In the genomic region with DNA sequence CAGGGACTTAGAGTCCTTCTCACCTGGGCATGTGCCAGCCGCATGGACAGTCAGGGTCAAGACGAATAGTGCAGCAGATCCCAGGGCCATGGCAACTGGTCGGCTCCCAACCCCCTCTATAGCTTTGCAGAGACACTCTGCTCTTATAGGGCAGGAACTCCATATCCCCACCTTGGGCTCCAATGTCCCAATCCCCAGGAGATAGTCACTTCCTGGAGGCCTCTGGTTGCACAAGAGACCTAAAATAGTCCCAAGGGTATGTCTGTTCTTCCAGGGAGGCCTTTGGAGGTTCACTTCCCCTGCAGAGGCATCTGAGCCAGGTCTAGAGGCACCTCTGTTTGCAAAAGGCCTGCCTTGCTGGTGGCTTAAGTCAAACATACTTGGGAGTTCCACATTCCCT, we compare ENCODE assay signal across 24 mouse cellular contexts. TPM values are rescaled to one million over a fixed set of nuclear protein-coding genes. Genes with fewer than 3 reads are reported as not detected.
DNase-seq lines count a peak whose midpoint lies in the region; ATAC-seq and TF ChIP-seq lines count a peak whose summit lies in the region.
"Had no signal": no experiment of that assay in that cellular context is flagged by ENCODE, and none has a peak within 500 bp of the region (broad histone marks: within the 10 kb centered on the region; RNA-seq: fewer than 3 reads in every experiment).

Fcnb (minus strand) TSS at position 118 of the 400 bp plus-strand sequence.

- no peak for TF ChIP-seq EP300 in liver, postnatal 0 days (IDR thresholded peaks at IDR 0.05; ENCODE audit: low read depth)

- 88% methylated on average over 3 of the region's 3 CpGs for WGBS in midbrain, embryonic 11.5 days
- 79% methylated on average over 3 of the region's 3 CpGs for WGBS in midbrain, embryonic 16.5 days
- 75% methylated on average over 3 of the region's 3 CpGs for WGBS in liver, postnatal 0 days (ENCODE audit: insufficient replicate concordance)
- 87% methylated on average over 3 of the region's 3 CpGs for WGBS in hindbrain, embryonic 16.5 days

- H3K9ac ChIP-seq in midbrain, embryonic 11.5 days (ENCODE audit: low read length), result no peak within 1 kb of the TSS
- no peak within 1 kb of the TSS for H3K9ac ChIP-seq in midbrain, embryonic 16.5 days (ENCODE audit: low read depth, low read length)
- 0 out of 2 replicates have a peak within 1 kb of the TSS, but pooled peaks have one; percentile 1 for H3K9ac ChIP-seq in liver, postnatal 0 days (replicated peaks)
- H3K9ac ChIP-seq in hindbrain, embryonic 16.5 days (ENCODE audit: low read depth, low read length), result no peak within 1 kb of the TSS
- H3K9ac ChIP-seq: embryonic facial prominence, embryonic 15.5 days; forebrain, embryonic 12.5 days; heart, embryonic 12.5 days; hindbrain, embryonic 15.5 days had no signal

- no peaks in the 10 kb centered on the region for H3K27me3 ChIP-seq in midbrain, embryonic 11.5 days (ENCODE audit: control insufficient read depth, insufficient read depth, low read length)
- no peaks in the 10 kb centered on the region for H3K27me3 ChIP-seq in midbrain, embryonic 16.5 days (ENCODE audit: control insufficient read depth, insufficient read depth, low read depth, low read length)
- H3K27me3 ChIP-seq in liver, postnatal 0 days (ENCODE audit: insufficient read depth, low read length), result no peaks in the 10 kb centered on the region
- no peaks in the 10 kb centered on the region for H3K27me3 ChIP-seq in hindbrain, embryonic 16.5 days (replicated peaks; ENCODE audit: control insufficient read depth, insufficient read depth, low read length)
- H3K27me3 ChIP-seq: embryonic facial prominence, embryonic 15.5 days; heart, embryonic 12.5 days; hindbrain, embryonic 15.5 days had no signal

- TF ChIP-seq CTCF in liver, postnatal 0 days (IDR thresholded peaks at IDR 0.05; ENCODE audit: low read depth), result no peak

- no peak within 1 kb of the TSS for H3K27ac ChIP-seq in midbrain, embryonic 11.5 days (ENCODE audit: low read depth, low read length)
- H3K27ac ChIP-seq in midbrain, embryonic 16.5 days (ENCODE audit: low read length), result no peak within 1 kb of the TSS
- peak within 1 kb of the TSS; percentile 41 for H3K27ac ChIP-seq in liver, postnatal 0 days (ENCODE audit: low read depth)
- H3K27ac ChIP-seq in hindbrain, embryonic 16.5 days (ENCODE audit: low read depth, low read length), result no peak within 1 kb of the TSS
- H3K27ac ChIP-seq: embryonic facial prominence, embryonic 15.5 days; forebrain, embryonic 12.5 days; hindbrain, embryonic 15.5 days had no signal

- H3K4me3 ChIP-seq in midbrain, embryonic 11.5 days (ENCODE audit: low read depth, low read length), result no peak within 1 kb of the TSS
- H3K4me3 ChIP-seq in midbrain, embryonic 16.5 days (ENCODE audit: low read depth, low read length), result no peak within 1 kb of the TSS
- H3K4me3 ChIP-seq in liver, postnatal 0 days (ENCODE audit: low read depth, low read length), result no peak within 1 kb of the TSS
- H3K4me3 ChIP-seq in hindbrain, embryonic 16.5 days (ENCODE audit: low read length), result no peak within 1 kb of the TSS
- H3K4me3 ChIP-seq: embryonic facial prominence, embryonic 15.5 days; forebrain, embryonic 12.5 days; heart, embryonic 12.5 days; hindbrain, embryonic 15.5 days had no signal

- no peak within 1 kb of the TSS for H3K4me2 ChIP-seq in midbrain, embryonic 11.5 days
- H3K4me2 ChIP-seq in midbrain, embryonic 16.5 days (ENCODE audit: low read length), result no peak within 1 kb of the TSS
- peak within 1 kb of the TSS; percentile 27 for H3K4me2 ChIP-seq in liver, postnatal 0 days (ENCODE audit: low read depth, low read length)
- H3K4me2 ChIP-seq in hindbrain, embryonic 16.5 days (ENCODE audit: low read length), result no peak within 1 kb of the TSS
- H3K4me2 ChIP-seq: embryonic facial prominence, embryonic 15.5 days; forebrain, embryonic 12.5 days; heart, embryonic 12.5 days; hindbrain, embryonic 15.5 days had no signal

- no peaks in the 10 kb centered on the region for H3K4me1 ChIP-seq in midbrain, embryonic 11.5 days (ENCODE audit: control insufficient read depth, insufficient read depth, low read length)
- H3K4me1 ChIP-seq in midbrain, embryonic 16.5 days (ENCODE audit: control insufficient read depth, insufficient read depth, low read length), result peaks cover 2% of the 10 kb centered on the region; the same call in 1 of the 2 replicates
- no peaks in the 10 kb centered on the region for H3K4me1 ChIP-seq in liver, postnatal 0 days (ENCODE audit: insufficient read depth)
- H3K4me1 ChIP-seq in hindbrain, embryonic 16.5 days (ENCODE audit: control insufficient read depth, insufficient read depth, low read depth, low read length), result no peaks in the 10 kb centered on the region; the same call in 1 of the 2 replicates
- H3K4me1 ChIP-seq: embryonic facial prominence, embryonic 15.5 days; heart, embryonic 12.5 days; hindbrain, embryonic 15.5 days had no signal

- H3K9me3 ChIP-seq in midbrain, embryonic 11.5 days (ENCODE audit: control insufficient read depth, low read length), result no peaks in the 10 kb centered on the region
- no peaks in the 10 kb centered on the region for H3K9me3 ChIP-seq in midbrain, embryonic 16.5 days (replicated peaks; ENCODE audit: control insufficient read depth, low read length, poor library complexity, severe bottlenecking)
- no peaks in the 10 kb centered on the region for H3K9me3 ChIP-seq in liver, postnatal 0 days (ENCODE audit: low read length)
- no peaks in the 10 kb centered on the region for H3K9me3 ChIP-seq in hindbrain, embryonic 16.5 days (ENCODE audit: control insufficient read depth, low read length)
- H3K9me3 ChIP-seq: embryonic facial prominence, embryonic 15.5 days; forebrain, embryonic 12.5 days; hindbrain, embryonic 15.5 days had no signal

- no peaks in the 10 kb centered on the region for H3K36me3 ChIP-seq in midbrain, embryonic 11.5 days (ENCODE audit: control insufficient read depth, insufficient read depth, low read length)
- H3K36me3 ChIP-seq in midbrain, embryonic 16.5 days (ENCODE audit: control insufficient read depth, insufficient read depth, low read length), result no peaks in the 10 kb centered on the region
- H3K36me3 ChIP-seq in liver, postnatal 0 days (replicated peaks; ENCODE audit: insufficient read depth, low read length), result no peaks in the 10 kb centered on the region
- H3K36me3 ChIP-seq in hindbrain, embryonic 16.5 days (ENCODE audit: control insufficient read depth, insufficient read depth, low read length), result no peaks in the 10 kb centered on the region
- H3K36me3 ChIP-seq: embryonic facial prominence, embryonic 15.5 days; forebrain, embryonic 12.5 days; heart, embryonic 12.5 days; hindbrain, embryonic 15.5 days had no signal

- ATAC-seq in midbrain, embryonic 11.5 days (ENCODE audit: low FRiP score), result no peak
- ATAC-seq in midbrain, embryonic 16.5 days, result no peak
- peak in 1 of 2 experiments; percentile 44; a peak in 1 of 4 replicates for ATAC-seq in hematopoietic stem cell, adult 5-6 weeks (replicated peaks in 1 of 2; ENCODE audit: insufficient read depth in 1 of 2, low FRiP score in 2 of 2, low TSS enrichment in 1 of 2, low read depth in 1 of 2, poor library complexity in 2 of 2, severe bottlenecking in 2 of 2)
- no peak for ATAC-seq in liver, postnatal 0 days
- ATAC-seq in hindbrain, embryonic 16.5 days, result no peak
- ATAC-seq: forebrain, embryonic 16.5 days; inflammation-experienced regulatory T-cells, adult 6 months had no signal

- DNase-seq in midbrain, embryonic 11.5 days (ENCODE audit: low spot score, missing footprints), result peak; percentile 39
- DNase-seq in liver, postnatal 0 days, result no peak
- DNase-seq in left cerebral cortex, adult 9 months (ENCODE audit: low spot score in 2 of 2), result no peak
- no peak for DNase-seq in cerebellum, postnatal 4 days (ENCODE audit: low spot score in 2 of 2)
- DNase-seq: adrenal gland, adult 8-10 months; cerebellum, adult 2 months; cerebellum, postnatal 10 days; embryo, embryonic 11 days; gastrocnemius, postnatal 14 days had no signal

RNA-seq across cellular contexts. Expression of gene Fcnb, which starts in this region (rescaled TPM):
- 0.15 and 0.32 TPM in 2 replicates for polyA plus RNA-seq in midbrain, embryonic 11.5 days (2014; fragmentation: Nextera tagmentation; extraction: Ambion mirVana)
- polyA plus RNA-seq in midbrain, embryonic 16.5 days (2015; fragmentation: Nextera tagmentation; extraction: Ambion mirVana), result not detected in 2 replicates
- 30.2 and 77.4 TPM in 2 replicates for total RNA-seq in hematopoietic stem cell, adult 5-6 weeks (2017)
- polyA plus RNA-seq in liver, postnatal 0 days (2015; fragmentation: Nextera tagmentation; extraction: Ambion mirVana), result 56.1 and 57.0 TPM in 2 replicates
- not detected in 2 replicates for polyA plus RNA-seq in hindbrain, embryonic 16.5 days (2015; fragmentation: Nextera tagmentation; extraction: Ambion mirVana)
- total RNA-seq: adrenal gland, adult 8-10 months; ES-E14; gastrocnemius, adult 18-20 months; gastrocnemius, postnatal 14 days; heart, adult 8-10 months; heart, postnatal 25 days had no signal
- polyA plus RNA-seq: cerebellum, adult 2 months; forebrain, embryonic 16.5 days; gonadal fat pad, adult 2 months; hindbrain, embryonic 11.5 days; hindbrain, embryonic 15.5 days; inflammation-experienced regulatory T-cells, adult 6 months had no signal

Comparison
In these comparisons a context has a peak if more than half of its experiments do, and no peak if none do; other contexts are left out.
1. RNA of gene Fcnb (polyA plus RNA-seq): 56.1 to 57.0 TPM in liver, postnatal 0 days; 0.15 to 0.32 TPM in midbrain, embryonic 11.5 days, not detected in midbrain, embryonic 16.5 days and not detected in hindbrain, embryonic 16.5 days; every median in the first group is over 10 times any median in the second.
2. Peak in DNase-seq in midbrain, embryonic 11.5 days; RNA of the gene not detected or under 1 TPM.